Mouse (Mus musculus): Measurements from ENCODE around the gene Iqschfp. TPM values are rescaled to one million over a fixed set of nuclear protein-coding genes. Genes with fewer than 3 reads are reported as not detected.

Gene Iqschfp
- polyA plus RNA-seq, 1 experiment = not detected

- no peaks in the 10 kb centered on the region for H3K4me1 ChIP-seq (replicated peaks; ENCODE audit: control insufficient read depth, insufficient read depth, low read length)
- TF ChIP-seq CTCF (IDR thresholded peaks at IDR 0.05; ENCODE audit: borderline replicate concordance, control insufficient read depth, extremely low read depth, insufficient read depth, low read length, poor library complexity) (no peak), POLR2A (IDR thresholded peaks at IDR 0.05; ENCODE audit: control insufficient read depth, extremely low read depth, insufficient read depth, low read length, poor library complexity) (no peak)
- no peak overlapping the region for H3K4me3 ChIP-seq (ENCODE audit: control insufficient read depth, insufficient read depth, low read length)
- DNase-seq = no peak
- H3K27ac ChIP-seq (ENCODE audit: control insufficient read depth, insufficient read depth, low read length) = no peak overlapping the region
- no peaks in the 10 kb centered on the region for H3K36me3 ChIP-seq (ENCODE audit: control insufficient read depth, insufficient read depth, low read length)
- no peaks in the 10 kb centered on the region for H3K27me3 ChIP-seq (ENCODE audit: control insufficient read depth, insufficient read depth, low read length)
- 75% methylated on average over 9 of the region's 9 CpGs for WGBS
Measured at GRCm38 (mm10) chr3:68586646-68587064, 694.6 kb downstream of the Iqschfp start.

GRCm38 (mm10) chr3:68587567-68588245 lies 695.7 kb downstream of the Iqschfp start:
- WGBS = 92% methylated on average over 10 of the region's 10 CpGs
- no peaks in the 10 kb centered on the region for H3K27me3 ChIP-seq (ENCODE audit: control insufficient read depth, insufficient read depth, low read length)
- no peak for TF ChIP-seq CTCF (IDR thresholded peaks at IDR 0.05; ENCODE audit: borderline replicate concordance, control insufficient read depth, extremely low read depth, insufficient read depth, low read length, poor library complexity)
- TF ChIP-seq POLR2A (IDR thresholded peaks at IDR 0.05; ENCODE audit: control insufficient read depth, extremely low read depth, insufficient read depth, low read length, poor library complexity) = no peak
- no peak for DNase-seq
- H3K36me3 ChIP-seq (ENCODE audit: control insufficient read depth, insufficient read depth, low read length) = no peaks in the 10 kb centered on the region
- no peaks in the 10 kb centered on the region for H3K4me1 ChIP-seq (replicated peaks; ENCODE audit: control insufficient read depth, insufficient read depth, low read length)
- H3K4me3 ChIP-seq (ENCODE audit: control insufficient read depth, insufficient read depth, low read length) = no peak overlapping the region
- no peak overlapping the region for H3K27ac ChIP-seq (ENCODE audit: control insufficient read depth, insufficient read depth, low read length)

- H3K36me3 ChIP-seq (ENCODE audit: control insufficient read depth, insufficient read depth, low read length) = no peaks in the 10 kb centered on the region
Measured at GRCm38 (mm10) chr3:68589220-68589840, 697.3 kb downstream of the Iqschfp start.

GRCm38 (mm10) chr3:68590436-68590835 lies 698.4 kb downstream of the Iqschfp start:
- Histone ChIP-seq H3K4me1 (replicated peaks; ENCODE audit: control insufficient read depth, insufficient read depth, low read length) (no peaks in the 10 kb centered on the region), H3K36me3 (ENCODE audit: control insufficient read depth, insufficient read depth, low read length) (no peaks in the 10 kb centered on the region), H3K27ac (ENCODE audit: control insufficient read depth, insufficient read depth, low read length) (no peak overlapping the region), H3K4me3 (ENCODE audit: control insufficient read depth, insufficient read depth, low read length) (no peak overlapping the region), H3K27me3 (ENCODE audit: control insufficient read depth, insufficient read depth, low read length) (no peaks in the 10 kb centered on the region)
- DNase-seq = no peak
- no peak for TF ChIP-seq CTCF (IDR thresholded peaks at IDR 0.05; ENCODE audit: borderline replicate concordance, control insufficient read depth, extremely low read depth, insufficient read depth, low read length, poor library complexity)
- WGBS = 95% methylated on average over 8 of the region's 8 CpGs

More at GRCm38 (mm10) chr3:68589220-68589840, 697.3 kb downstream of the Iqschfp start:
- Histone ChIP-seq H3K4me3 (ENCODE audit: control insufficient read depth, insufficient read depth, low read length) (no peak overlapping the region), H3K4me1 (replicated peaks; ENCODE audit: control insufficient read depth, insufficient read depth, low read length) (no peaks in the 10 kb centered on the region), H3K27me3 (ENCODE audit: control insufficient read depth, insufficient read depth, low read length) (no peaks in the 10 kb centered on the region), H3K27ac (ENCODE audit: control insufficient read depth, insufficient read depth, low read length) (no peak overlapping the region)
- no peak for TF ChIP-seq POLR2A (IDR thresholded peaks at IDR 0.05; ENCODE audit: control insufficient read depth, extremely low read depth, insufficient read depth, low read length, poor library complexity)
- no peak for TF ChIP-seq CTCF (IDR thresholded peaks at IDR 0.05; ENCODE audit: borderline replicate concordance, control insufficient read depth, extremely low read depth, insufficient read depth, low read length, poor library complexity)
- no peak for DNase-seq
- 81% methylated on average over 9 of the region's 9 CpGs for WGBS

- DNase-seq = no peak
- no peak for TF ChIP-seq POLR2A (IDR thresholded peaks at IDR 0.05; ENCODE audit: control insufficient read depth, extremely low read depth, insufficient read depth, low read length, poor library complexity)
- TF ChIP-seq CTCF (IDR thresholded peaks at IDR 0.05; ENCODE audit: borderline replicate concordance, control insufficient read depth, extremely low read depth, insufficient read depth, low read length, poor library complexity) = no peak
- no peaks in the 10 kb centered on the region for H3K4me1 ChIP-seq (replicated peaks; ENCODE audit: control insufficient read depth, insufficient read depth, low read length)
- no peak overlapping the region for H3K27ac ChIP-seq (ENCODE audit: control insufficient read depth, insufficient read depth, low read length)
- 95% methylated on average over 10 of the region's 10 CpGs for WGBS
- no peaks in the 10 kb centered on the region for H3K36me3 ChIP-seq (ENCODE audit: control insufficient read depth, insufficient read depth, low read length)
- H3K27me3 ChIP-seq (ENCODE audit: control insufficient read depth, insufficient read depth, low read length) = no peaks in the 10 kb centered on the region
- no peak overlapping the region for H3K4me3 ChIP-seq (ENCODE audit: control insufficient read depth, insufficient read depth, low read length)
Measured at GRCm38 (mm10) chr3:68592575-68592974, 700.5 kb downstream of the Iqschfp start.

- DNase-seq = no peak
- no peak for TF ChIP-seq POLR2A (IDR thresholded peaks at IDR 0.05; ENCODE audit: control insufficient read depth, extremely low read depth, insufficient read depth, low read length, poor library complexity)
- no peak for TF ChIP-seq CTCF (IDR thresholded peaks at IDR 0.05; ENCODE audit: borderline replicate concordance, control insufficient read depth, extremely low read depth, insufficient read depth, low read length, poor library complexity)
- WGBS = 95% methylated on average over 12 of the region's 12 CpGs
- Histone ChIP-seq H3K27ac (ENCODE audit: control insufficient read depth, insufficient read depth, low read length) (no peak overlapping the region), H3K27me3 (ENCODE audit: control insufficient read depth, insufficient read depth, low read length) (no peaks in the 10 kb centered on the region), H3K4me1 (replicated peaks; ENCODE audit: control insufficient read depth, insufficient read depth, low read length) (no peaks in the 10 kb centered on the region), H3K36me3 (ENCODE audit: control insufficient read depth, insufficient read depth, low read length) (no peaks in the 10 kb centered on the region), H3K4me3 (ENCODE audit: control insufficient read depth, insufficient read depth, low read length) (no peak overlapping the region)
Measured at GRCm38 (mm10) chr3:68593073-68593867, 701.2 kb downstream of the Iqschfp start.

Data from thymus, adult 2 months (tissue).